Mouse (Mus musculus) myocyte (in vitro differentiated cells): ENCODE data around the gene Nprl3. TPM values are rescaled to one million over a fixed set of nuclear protein-coding genes. Genes with fewer than 3 reads are reported as not detected.

Experiments used
- H3K27me3 ChIP-seq: one replicate; pipeline ENCODE4 v1.6.1; 2011; ENCODE audit not compliant: control insufficient read depth, insufficient read depth, insufficient read length
- H3K36me3 ChIP-seq: one replicate; pipeline ENCODE4 v1.6.1; 2011; ENCODE audit not compliant: control insufficient read depth, insufficient read depth
- H3K4me2 ChIP-seq: one replicate; pipeline ENCODE4 v1.6.1; 2011; ENCODE audit warnings: low read depth, control low read depth
- H3K4me3 ChIP-seq: one replicate; pipeline ENCODE4 v1.5.1; 2011; ENCODE audit warnings: mild to moderate bottlenecking, control low read depth, moderate library complexity
- H3K79me2 ChIP-seq: one replicate; pipeline ENCODE4 v1.6.1; 2011; ENCODE audit not compliant: control insufficient read depth, insufficient read depth
- H3ac ChIP-seq: one replicate; pipeline ENCODE4 v1.6.1; 2011; ENCODE audit not compliant: control insufficient read depth, insufficient read length
- CEBPB ChIP-seq: IDR thresholded peaks from 2 replicates; pipeline ENCODE4 v1.6.1; 2011; ENCODE audit warnings: mild to moderate bottlenecking, moderate library complexity; ENCODE audit not compliant: poor library complexity, insufficient read depth, severe bottlenecking
- E2F4 ChIP-seq: IDR thresholded peaks from one replicate; pipeline ENCODE4 v1.6.1; 2011; ENCODE audit warnings: mild to moderate bottlenecking, control low read depth, moderate library complexity; ENCODE audit not compliant: insufficient read depth
- MAX ChIP-seq: IDR thresholded peaks from one replicate; pipeline ENCODE4 v1.6.1; 2011; ENCODE audit warnings: low read depth, mild to moderate bottlenecking, control low read depth
- MYOD1 ChIP-seq, 3 experiments: IDR thresholded peaks; one replicate each; pipeline ENCODE4 v1.6.1; 2011; ENCODE audit warnings: control low read depth in 2 of 3, low read depth in 2 of 3, mild to moderate bottlenecking in 2 of 3, moderate library complexity in 1 of 3; ENCODE audit not compliant: insufficient read length in 2 of 3, control insufficient read depth in 1 of 3
- MYOG ChIP-seq, 3 experiments: IDR thresholded peaks; one replicate each; pipeline ENCODE4 v1.6.1; 2011; ENCODE audit warnings: control low read depth in 2 of 3, low read depth in 2 of 3, mild to moderate bottlenecking in 2 of 3; ENCODE audit not compliant: insufficient read length in 2 of 3, control insufficient read depth in 1 of 3, insufficient read depth in 1 of 3
- POLR2A ChIP-seq: IDR thresholded peaks from one replicate; pipeline ENCODE4 v1.6.1; 2011; ENCODE audit warnings: low read depth, mild to moderate bottlenecking, control low read depth, moderate library complexity; ENCODE audit not compliant: insufficient read length
- POLR2AphosphoS2 ChIP-seq: IDR thresholded peaks from one replicate; pipeline ENCODE4 v1.6.1; 2011; ENCODE audit warnings: low read depth, control low read depth; ENCODE audit not compliant: insufficient read length
- REST ChIP-seq: IDR thresholded peaks from one replicate; pipeline ENCODE4 v1.6.1; 2011; ENCODE audit warnings: mild to moderate bottlenecking, control low read depth, moderate library complexity; ENCODE audit not compliant: insufficient read depth, insufficient read length
- SRF ChIP-seq: IDR thresholded peaks from one replicate; pipeline ENCODE4 v1.6.1; 2011; ENCODE audit warnings: low read depth; ENCODE audit not compliant: control insufficient read depth, insufficient read length
- TCF12 ChIP-seq: IDR thresholded peaks from one replicate; pipeline ENCODE4 v1.6.1; 2011; ENCODE audit warnings: mild to moderate bottlenecking, control low read depth; ENCODE audit not compliant: poor library complexity, insufficient read depth, severe bottlenecking
- TCF3 ChIP-seq: IDR thresholded peaks from one replicate; pipeline ENCODE4 v1.6.1; 2011; ENCODE audit warnings: low read depth, control low read depth; ENCODE audit not compliant: insufficient read length
- USF1 ChIP-seq: IDR thresholded peaks from one replicate; pipeline ENCODE4 v1.6.1; 2011; ENCODE audit warnings: low read depth, mild to moderate bottlenecking, control low read depth, moderate library complexity
- polyA plus RNA-seq: library from polyadenylated mRNA; unstranded; fragments of >200 nt; fragmentation: generic; extraction: Trizol; gene quantifications from one replicate; pipeline ENCODE4 v1.2.1, GENCODE M21; 2012; ENCODE audit warnings: missing spikeins

Gene Nprl3
- polyA plus RNA-seq, 1 experiment, result 57.4 TPM

- no peaks in the 10 kb centered on the region for H3K27me3 ChIP-seq
- TF ChIP-seq SRF, result no peak
- TF ChIP-seq POLR2A, result no peak
- TF ChIP-seq POLR2AphosphoS2, result no peak
- TF ChIP-seq MAX, result no peak
- H3K36me3 ChIP-seq, result peaks cover 3% of the 10 kb centered on the region
- H3K4me3 ChIP-seq, result peak overlapping the region; percentile 35
- H3ac ChIP-seq, result no peak overlapping the region
- H3K4me2 ChIP-seq, result peak overlapping the region; percentile 76
- peaks cover 12% of the 10 kb centered on the region for H3K79me2 ChIP-seq
These were observed 42.0 kb downstream of the Nprl3 start for GRCm38 (mm10) chr11:32225222-32226104.

GRCm38 (mm10) chr11:32224468-32225139 lies 42.9 kb downstream of the Nprl3 start:
- Histone ChIP-seq H3K4me3 (no peak overlapping the region), H3K4me2 (peak overlapping the region; percentile 76)

GRCm38 (mm10) chr11:32223297-32223967 lies 44.1 kb downstream of the Nprl3 start:
- Histone ChIP-seq H3K4me3 (no peak overlapping the region), H3K27me3 (no peaks in the 10 kb centered on the region), H3ac (no peak overlapping the region), H3K36me3 (no peaks in the 10 kb centered on the region), H3K79me2 (peaks cover 31% of the 10 kb centered on the region), H3K4me2 (peak overlapping the region; percentile 80)
- no peak for TF ChIP-seq MYOG (IDR thresholded peaks at IDR 0.05; ENCODE audit: control insufficient read depth in 1 of 3, insufficient read depth in 1 of 3, insufficient read length in 2 of 3, low read depth in 2 of 3)

More at GRCm38 (mm10) chr11:32224468-32225139, 42.9 kb downstream of the Nprl3 start:
- Histone ChIP-seq H3K36me3 (no peaks in the 10 kb centered on the region), H3K79me2 (peaks cover 19% of the 10 kb centered on the region), H3ac (no peak overlapping the region), H3K27me3 (no peaks in the 10 kb centered on the region)
- peak; percentile 27 for TF ChIP-seq POLR2AphosphoS2
- TF ChIP-seq MAX, result no peak
- TF ChIP-seq TCF12, result peak; percentile 67
- TF ChIP-seq POLR2A, result no peak
- TF ChIP-seq CEBPB, result peak; percentile 100
- no peak for TF ChIP-seq USF1

GRCm38 (mm10) chr11:32222570-32223194 lies 44.8 kb downstream of the Nprl3 start:
- peak overlapping the region; percentile 62 for H3K4me3 ChIP-seq
- no peaks in the 10 kb centered on the region for H3K36me3 ChIP-seq
- H3K27me3 ChIP-seq, result no peaks in the 10 kb centered on the region
- H3K4me2 ChIP-seq, result peak overlapping the region; percentile 80
- TF ChIP-seq MYOG (IDR thresholded peaks at IDR 0.05; ENCODE audit: control insufficient read depth in 1 of 3, insufficient read depth in 1 of 3, insufficient read length in 2 of 3, low read depth in 2 of 3) (no peak), POLR2A (no peak), MAX (no peak), TCF12 (no peak), REST (no peak), CEBPB (no peak), POLR2AphosphoS2 (no peak), E2F4 (no peak), MYOD1 (IDR thresholded peaks at IDR 0.05; ENCODE audit: control insufficient read depth in 1 of 3, insufficient read length in 2 of 3, low read depth in 2 of 3) (no peak), TCF3 (no peak), USF1 (no peak), SRF (no peak)
- peaks cover 38% of the 10 kb centered on the region for H3K79me2 ChIP-seq
- H3ac ChIP-seq, result peak overlapping the region; percentile 74

GRCm38 (mm10) chr11:32221951-32222409 lies 45.5 kb downstream of the Nprl3 start, which contains the start of gene Rhbdf1:
TSS of gene Rhbdf1 (minus strand) at chr11:32222300.
- H3K36me3 ChIP-seq, result no peaks in the 10 kb centered on the region
- peaks cover 45% of the 10 kb centered on the region for H3K79me2 ChIP-seq
- H3K4me2 ChIP-seq, result peak within 1 kb of the TSS; percentile 81
- H3K27me3 ChIP-seq, result no peaks in the 10 kb centered on the region
- TF ChIP-seq POLR2AphosphoS2, result peak; percentile 83
- TF ChIP-seq TCF12, result no peak
- peak in 1 of 3 experiments; percentile 36 for TF ChIP-seq MYOG (IDR thresholded peaks at IDR 0.05; ENCODE audit: control insufficient read depth in 1 of 3, insufficient read depth in 1 of 3, insufficient read length in 2 of 3, low read depth in 2 of 3)
- TF ChIP-seq MYOD1 (IDR thresholded peaks at IDR 0.05; ENCODE audit: control insufficient read depth in 1 of 3, insufficient read length in 2 of 3, low read depth in 2 of 3), result no peak
- TF ChIP-seq POLR2A, result peak; percentile 84
- H3K4me3 ChIP-seq, result peak within 1 kb of the TSS; percentile 62
- H3ac ChIP-seq, result peak within 1 kb of the TSS; percentile 74
